ENCODE assay signal across 9 mouse cellular contexts in the genomic region with DNA sequence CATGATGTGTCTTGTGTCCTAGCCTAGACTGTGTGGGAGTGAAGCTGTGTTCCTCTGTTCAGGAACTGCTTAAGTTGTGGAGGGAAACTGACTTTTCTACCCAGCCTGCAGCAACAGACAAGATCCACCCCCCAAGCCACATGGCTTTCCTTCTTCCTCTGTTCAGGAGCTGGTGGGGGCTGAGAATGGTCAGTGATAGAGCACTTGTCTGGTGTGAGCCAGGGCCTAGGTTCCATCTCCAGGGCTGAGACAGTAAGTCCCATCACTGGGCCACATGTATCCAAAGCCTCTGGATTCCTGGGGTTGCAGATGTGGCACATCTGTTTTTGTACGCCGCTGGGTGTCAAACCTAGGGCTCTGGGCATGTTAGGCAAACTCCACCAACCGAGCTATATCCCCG. TPM values are rescaled to one million over a fixed set of nuclear protein-coding genes. Genes with fewer than 3 reads are reported as not detected.
DNase-seq lines count a peak whose midpoint lies in the region; ATAC-seq and TF ChIP-seq lines count a peak whose summit lies in the region.
"Had no signal": no experiment of that assay in that cellular context is flagged by ENCODE, and none has a peak within 500 bp of the region (broad histone marks: within the 10 kb centered on the region; RNA-seq: fewer than 3 reads in every experiment).

No protein-coding gene starts in this region.

- H3K4me1 ChIP-seq in testis, adult 2 months (ENCODE audit: control insufficient read depth, insufficient read depth, low read length): peaks cover 24% of the 10 kb centered on the region
- peaks cover 46% of the 10 kb centered on the region for H3K4me1 ChIP-seq in limb, embryonic 15.5 days
- H3K4me1 ChIP-seq in stomach, embryonic 16.5 days (ENCODE audit: control insufficient read depth, insufficient read depth, low read length): peaks cover 34% of the 10 kb centered on the region

- ATAC-seq in frontal cortex, adult (ENCODE audit: low TSS enrichment): peak; percentile 14; the same call in 1 of the 2 replicates
- no peak for ATAC-seq in limb, embryonic 15.5 days (ENCODE audit: insufficient number of reproducible peaks, low FRiP score, low TSS enrichment, low read depth)
- ATAC-seq in stomach, embryonic 16.5 days (ENCODE audit: insufficient read depth, low FRiP score): no peak

- no peak overlapping the region; the same call in 1 of the 2 replicates for H3K27ac ChIP-seq in testis, adult 2 months (ENCODE audit: control insufficient read depth, insufficient read depth, low read depth, low read length)
- peak overlapping the region; percentile 94 for H3K27ac ChIP-seq in limb, embryonic 15.5 days
- peak overlapping the region; percentile 94 for H3K27ac ChIP-seq in stomach, embryonic 16.5 days (ENCODE audit: low read length)

- WGBS in limb, embryonic 15.5 days: 33% methylated on average over 4 of the region's 4 CpGs
- WGBS in stomach, embryonic 16.5 days: 69% methylated on average over 4 of the region's 4 CpGs

- no peak for TF ChIP-seq POLR2A in testis, adult 2 months (IDR thresholded peaks at IDR 0.05; ENCODE audit: control insufficient read depth, low read depth, low read length)

- peak overlapping the region; percentile 56 for H3K9ac ChIP-seq in limb, embryonic 15.5 days
- H3K9ac ChIP-seq in stomach, embryonic 16.5 days (ENCODE audit: low read length): peak overlapping the region; percentile 77

- no peak for TF ChIP-seq CTCF in testis, adult 2 months (IDR thresholded peaks at IDR 0.05; ENCODE audit: control insufficient read depth, insufficient read depth, insufficient replicate concordance, low read depth, low read length)

- H3K36me3 ChIP-seq in testis, adult 2 months (ENCODE audit: control insufficient read depth, insufficient read depth, low read length): no peaks in the 10 kb centered on the region
- H3K36me3 ChIP-seq in limb, embryonic 15.5 days: peaks cover 22% of the 10 kb centered on the region; the same call in 1 of the 2 replicates
- H3K36me3 ChIP-seq in stomach, embryonic 16.5 days (ENCODE audit: control insufficient read depth, insufficient read depth, low read length): no peaks in the 10 kb centered on the region

- DNase-seq in frontal cortex, postnatal 14 days (ENCODE audit: low spot score in 2 of 2): no peak
- no peak for DNase-seq in testis, postnatal 14 days (ENCODE audit: low spot score)
- no peak for DNase-seq in spleen, postnatal 14 days (ENCODE audit: low spot score in 2 of 2)
- DNase-seq in cerebellum, adult 18-20 months: no peak

- no peaks in the 10 kb centered on the region for H3K27me3 ChIP-seq in testis, adult 2 months (ENCODE audit: control insufficient read depth, insufficient read depth, low read length)
- H3K27me3 ChIP-seq in limb, embryonic 15.5 days: no peaks in the 10 kb centered on the region
- H3K27me3 ChIP-seq in stomach, embryonic 16.5 days (ENCODE audit: control insufficient read depth, insufficient read depth, low read length): no peaks in the 10 kb centered on the region

- H3K9me3 ChIP-seq in limb, embryonic 15.5 days: no peaks in the 10 kb centered on the region
- no peaks in the 10 kb centered on the region for H3K9me3 ChIP-seq in stomach, embryonic 16.5 days (replicated peaks; ENCODE audit: control insufficient read depth, low read length)

- peak overlapping the region; percentile 80 for H3K4me2 ChIP-seq in limb, embryonic 15.5 days
- peak overlapping the region; percentile 77 for H3K4me2 ChIP-seq in stomach, embryonic 16.5 days (ENCODE audit: low read depth, low read length)

- H3K4me3 ChIP-seq in testis, adult 2 months (ENCODE audit: control insufficient read depth, low read depth, low read length): peak overlapping the region; percentile 84
- peak overlapping the region; percentile 62 for H3K4me3 ChIP-seq in limb, embryonic 15.5 days
- peak overlapping the region; percentile 58 for H3K4me3 ChIP-seq in stomach, embryonic 16.5 days (replicated peaks; ENCODE audit: low read length)

RNA-seq across cellular contexts. Expression of a gene that starts 5.0 kb away (rescaled TPM):
- 21.0 and 22.3 TPM in 2 replicates for polyA plus RNA-seq in testis, adult 2 months (2012; rRNA removed)
- 76.1 and 88.5 TPM in 2 replicates for polyA plus RNA-seq in limb, embryonic 15.5 days (2015; fragmentation: Nextera tagmentation; extraction: Ambion mirVana)
- 76.9 and 88.4 TPM in 2 replicates for polyA plus RNA-seq in stomach, embryonic 16.5 days (2015; fragmentation: Nextera tagmentation; extraction: Ambion mirVana)

RNA-seq across cellular contexts. Expression of a gene that starts 5.9 kb away (rescaled TPM):
- polyA plus RNA-seq in testis, adult 2 months (2012; rRNA removed): 11.1 and 13.6 TPM in 2 replicates
- 38.7 and 44.8 TPM in 2 replicates for polyA plus RNA-seq in limb, embryonic 15.5 days (2015; fragmentation: Nextera tagmentation; extraction: Ambion mirVana)
- polyA plus RNA-seq in stomach, embryonic 16.5 days (2015; fragmentation: Nextera tagmentation; extraction: Ambion mirVana): 43.8 and 44.7 TPM in 2 replicates

RNA-seq across cellular contexts. Expression of a gene that starts 13.1 kb away (rescaled TPM):
- polyA plus RNA-seq in testis, adult 2 months (2012; rRNA removed): 872 and 1,011 TPM in 2 replicates
- polyA plus RNA-seq in limb, embryonic 15.5 days (2015; fragmentation: Nextera tagmentation; extraction: Ambion mirVana): 35.4 and 42.1 TPM in 2 replicates
- 29.9 and 33.6 TPM in 2 replicates for polyA plus RNA-seq in stomach, embryonic 16.5 days (2015; fragmentation: Nextera tagmentation; extraction: Ambion mirVana)
- polyA plus RNA-seq: C2C12 had no signal

RNA-seq across cellular contexts. Expression of a gene that starts 30.0 kb away (rescaled TPM):
- polyA plus RNA-seq in testis, adult 2 months (2012; rRNA removed): 0.12 and 0.17 TPM in 2 replicates
- not detected in 2 replicates for polyA plus RNA-seq in limb, embryonic 15.5 days (2015; fragmentation: Nextera tagmentation; extraction: Ambion mirVana)
- not detected in 2 replicates for polyA plus RNA-seq in stomach, embryonic 16.5 days (2015; fragmentation: Nextera tagmentation; extraction: Ambion mirVana)
- polyA plus RNA-seq: C2C12 had no signal

RNA-seq across cellular contexts. Expression of a gene that starts 37.9 kb away (rescaled TPM):
- polyA plus RNA-seq in testis, adult 2 months (2012; rRNA removed): 84.2 and 90.3 TPM in 2 replicates
- polyA plus RNA-seq in limb, embryonic 15.5 days (2015; fragmentation: Nextera tagmentation; extraction: Ambion mirVana): 113 and 123 TPM in 2 replicates
- 132 TPM in 2 replicates for polyA plus RNA-seq in stomach, embryonic 16.5 days (2015; fragmentation: Nextera tagmentation; extraction: Ambion mirVana)

Comparison
In these comparisons a context has a peak if more than half of its experiments do, and no peak if none do; other contexts are left out.
1. RNA of a gene that starts 13.1 kb away (polyA plus RNA-seq): 872 to 1,011 TPM in testis, adult 2 months; 35.4 to 42.1 TPM in limb, embryonic 15.5 days and 29.9 to 33.6 TPM in stomach, embryonic 16.5 days; every median in the first group is over 10 times any median in the second.
2. Peak in every context shown above with its lines, with median percentiles within 50 percentile points of each other: H3K4me3 ChIP-seq.